Mouse (Mus musculus) hindbrain, embryonic 10.5 days (tissue): ENCODE measurements around the gene Zbtb7a. TPM values are rescaled to one million over a fixed set of nuclear protein-coding genes. Genes with fewer than 3 reads are reported as not detected.

Experiments
- DNase-seq: peaks from one replicate; pipeline ENCODE4 v3.0.0-alpha.2; 2017; ENCODE audit warnings: low spot score
- H3K27ac ChIP-seq: fragments of 300-500 bp; sonication (generic); 2 replicates; pipeline ENCODE4 v1.5.1; 2016; ENCODE audit warnings: mild to moderate bottlenecking, moderate library complexity
- H3K27me3 ChIP-seq: fragments of 300-500 bp; sonication (generic); 2 replicates; pipeline ENCODE4 v1.6.1; 2016; ENCODE audit warnings: mild to moderate bottlenecking; ENCODE audit not compliant: poor library complexity, insufficient read depth, severe bottlenecking
- H3K36me3 ChIP-seq: fragments of 300-500 bp; sonication (generic); 2 replicates; pipeline ENCODE4 v1.6.1; 2016; ENCODE audit warnings: mild to moderate bottlenecking, moderate library complexity
- H3K4me1 ChIP-seq: fragments of 300-500 bp; sonication (generic); replicated peaks from 2 replicates; pipeline ENCODE4 v1.6.1; 2016; ENCODE audit warnings: mild to moderate bottlenecking
- H3K4me3 ChIP-seq: fragments of 300-500 bp; sonication (generic); 2 replicates; pipeline ENCODE4 v1.5.1; 2016; ENCODE audit warnings: mild to moderate bottlenecking, moderate library complexity
- H3K9me3 ChIP-seq: fragments of 300-500 bp; sonication (generic); 2 replicates; pipeline ENCODE4 v1.6.1; 2016; ENCODE audit warnings: mild to moderate bottlenecking, moderate library complexity
- WGBS: fragments of 180-500 bp; shearing (Covaris S2); methylation state at CpG from one replicate; pipeline ENCODE4 v1.1.7; 2016; 5-methylcytosine and 5-hydroxymethylcytosine counted together
- polyA plus RNA-seq: library from polyadenylated mRNA; unstranded; fragments of >200 nt; fragmentation: Nextera tagmentation; extraction: Ambion mirVana; gene quantifications from 2 replicates; pipeline ENCODE4 v1.2.1, GENCODE M21; 2016

Zbtb7a gene
- polyA plus RNA-seq, 1 experiment from 2014 or later: 12.4 TPM

DNA sequence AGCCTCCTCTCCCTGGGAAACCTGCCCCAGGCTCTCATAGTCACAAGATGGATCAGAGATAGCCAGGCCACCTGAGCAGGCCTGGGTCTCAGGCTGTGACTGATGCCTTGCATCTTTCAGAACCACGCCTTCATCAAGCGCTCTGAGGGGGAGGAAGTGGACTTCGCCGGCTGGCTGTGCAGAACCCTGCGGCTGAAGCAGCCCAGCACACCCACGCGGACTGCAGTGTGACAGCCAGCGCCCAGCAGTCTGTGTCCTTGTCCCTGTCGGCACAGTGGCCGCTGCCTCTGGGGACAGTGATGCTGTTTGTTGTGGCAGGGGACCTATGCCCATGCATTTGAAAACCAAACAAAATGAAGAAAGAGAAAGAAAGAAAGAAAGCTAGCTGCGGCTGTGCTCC is 11.5 kb upstream of the Zbtb7a start:
- peaks cover 10% of the 10 kb centered on the region for H3K27me3 ChIP-seq
- WGBS: 87% methylated on average over 11 of the region's 11 CpGs
- no peak for DNase-seq
- H3K27ac ChIP-seq: no peak overlapping the region
- H3K36me3 ChIP-seq: peaks cover 64% of the 10 kb centered on the region
- no peaks in the 10 kb centered on the region for H3K9me3 ChIP-seq
- no peak overlapping the region for H3K4me3 ChIP-seq
- peaks cover 11% of the 10 kb centered on the region for H3K4me1 ChIP-seq

DNA sequence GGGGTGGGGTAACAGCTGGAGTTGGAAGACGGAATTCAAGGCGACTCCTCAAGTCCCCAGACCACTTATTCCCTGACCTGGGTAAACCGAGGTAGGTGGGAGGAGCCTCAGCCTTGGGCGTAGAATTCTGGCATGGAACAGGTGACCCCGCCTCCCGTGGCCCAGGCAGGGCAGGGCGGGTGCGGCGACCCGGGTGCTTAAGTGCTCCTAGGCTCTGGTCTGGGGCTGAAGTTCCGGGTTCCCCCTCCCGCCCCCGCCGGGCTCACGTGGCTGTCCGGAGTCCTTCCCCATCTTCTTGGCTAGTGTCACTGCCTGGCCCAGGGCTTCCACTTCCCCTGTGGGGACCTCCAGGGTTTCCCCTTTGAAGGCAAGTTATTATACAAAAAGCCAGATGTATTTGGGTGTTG is 836 bp upstream of the Zbtb7a start:
- Histone ChIP-seq H3K4me1 (peaks cover 42% of the 10 kb centered on the region), H3K27ac (no peak overlapping the region), H3K4me3 (peak overlapping the region; percentile 74; the same call in 1 of the 2 replicates), H3K36me3 (no peaks in the 10 kb centered on the region), H3K27me3 (peaks cover 64% of the 10 kb centered on the region), H3K9me3 (no peaks in the 10 kb centered on the region)
- no peak for DNase-seq
- WGBS: 4% methylated on average over 16 of the region's 16 CpGs

DNA sequence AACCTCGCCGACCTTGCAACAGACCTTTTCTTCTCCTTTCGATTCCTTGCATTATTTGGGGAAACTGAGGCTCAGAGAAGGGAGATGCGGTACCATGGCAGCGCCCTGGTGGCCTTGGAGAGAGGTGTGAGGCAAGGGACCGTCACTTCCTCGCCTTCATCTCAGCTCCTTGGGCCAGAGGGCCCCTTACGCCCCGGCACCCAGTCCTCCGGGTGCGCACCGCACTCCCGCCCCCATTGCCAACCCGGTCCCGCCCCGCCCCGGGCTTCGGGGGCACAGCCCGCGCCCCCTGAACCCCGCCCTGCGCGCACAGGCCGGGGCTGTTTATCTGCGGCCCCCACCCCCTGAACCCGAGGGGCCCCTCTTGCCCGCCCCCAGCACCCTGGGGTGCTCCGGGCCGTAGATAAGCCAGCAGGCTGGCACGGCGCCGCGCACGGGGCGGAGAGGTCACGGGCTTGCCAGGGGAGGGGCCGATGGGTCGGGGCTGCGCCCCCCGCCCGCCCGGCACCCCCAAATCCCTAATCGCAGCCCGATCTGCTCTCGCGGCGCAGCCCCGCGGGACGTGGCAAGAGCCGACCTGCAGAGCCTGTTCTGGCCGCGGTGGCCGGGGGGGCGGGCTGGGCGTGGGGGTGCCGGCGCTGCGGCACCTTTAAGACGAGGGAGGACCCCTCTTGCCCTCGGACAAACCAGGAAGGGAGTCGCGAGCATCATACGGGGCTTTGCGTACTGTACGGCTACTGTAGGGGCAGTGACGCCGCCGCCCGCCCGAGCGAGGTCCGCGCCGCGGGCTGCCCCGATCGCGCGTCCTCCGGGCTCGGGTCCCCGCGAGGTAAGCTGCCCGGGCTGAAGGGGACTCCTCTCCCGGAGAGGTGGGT is 1.0 kb downstream of the Zbtb7a start:
- Histone ChIP-seq H3K4me1 (peaks cover 54% of the 10 kb centered on the region), H3K9me3 (no peaks in the 10 kb centered on the region)

DNA sequence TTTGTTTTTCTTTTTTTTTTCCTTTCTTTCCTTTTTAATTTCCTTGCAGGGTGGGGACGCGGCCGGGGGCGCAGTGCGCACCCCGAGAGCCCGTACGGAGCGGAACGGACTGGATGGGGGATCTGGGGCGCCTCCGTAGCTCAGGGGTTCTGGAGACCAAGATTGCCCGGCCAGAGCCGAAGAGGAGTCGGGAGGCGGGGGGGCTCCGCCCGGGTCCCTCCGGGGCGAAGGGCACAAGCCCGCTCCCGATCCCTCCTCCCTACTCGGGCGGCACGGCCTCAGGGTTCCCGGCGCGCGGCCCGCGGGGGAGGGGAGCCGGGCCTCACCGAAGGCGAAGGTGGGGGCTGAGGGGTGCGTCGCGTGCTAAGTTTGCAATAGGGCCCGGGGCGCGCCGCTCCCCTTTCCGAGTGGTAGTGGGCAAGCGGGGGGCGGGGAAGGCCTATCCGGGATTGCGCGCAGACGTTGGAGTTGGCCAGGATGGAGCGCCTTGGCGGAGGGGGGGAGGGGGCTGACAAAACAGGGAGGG is 1.7 kb downstream of the Zbtb7a start:
- Histone ChIP-seq H3K4me3 (peak overlapping the region; percentile 74), H3K27me3 (peaks cover 42% of the 10 kb centered on the region), H3K27ac (peak overlapping the region; percentile 98), H3K9me3 (no peaks in the 10 kb centered on the region), H3K36me3 (no peaks in the 10 kb centered on the region; the same call in 1 of the 2 replicates), H3K4me1 (peaks cover 61% of the 10 kb centered on the region)
- no peak for DNase-seq
- under 1% methylated on average over 50 of the region's 50 CpGs for WGBS

More for the DNA sequence above, 1.0 kb downstream of the Zbtb7a start:
- DNase-seq: peak; percentile 68
- under 1% methylated on average over 86 of the region's 86 CpGs for WGBS
- Histone ChIP-seq H3K27me3 (peaks cover 46% of the 10 kb centered on the region), H3K4me3 (peak overlapping the region; percentile 74), H3K36me3 (no peaks in the 10 kb centered on the region; the same call in 1 of the 2 replicates), H3K27ac (peak overlapping the region; percentile 98)

DNA sequence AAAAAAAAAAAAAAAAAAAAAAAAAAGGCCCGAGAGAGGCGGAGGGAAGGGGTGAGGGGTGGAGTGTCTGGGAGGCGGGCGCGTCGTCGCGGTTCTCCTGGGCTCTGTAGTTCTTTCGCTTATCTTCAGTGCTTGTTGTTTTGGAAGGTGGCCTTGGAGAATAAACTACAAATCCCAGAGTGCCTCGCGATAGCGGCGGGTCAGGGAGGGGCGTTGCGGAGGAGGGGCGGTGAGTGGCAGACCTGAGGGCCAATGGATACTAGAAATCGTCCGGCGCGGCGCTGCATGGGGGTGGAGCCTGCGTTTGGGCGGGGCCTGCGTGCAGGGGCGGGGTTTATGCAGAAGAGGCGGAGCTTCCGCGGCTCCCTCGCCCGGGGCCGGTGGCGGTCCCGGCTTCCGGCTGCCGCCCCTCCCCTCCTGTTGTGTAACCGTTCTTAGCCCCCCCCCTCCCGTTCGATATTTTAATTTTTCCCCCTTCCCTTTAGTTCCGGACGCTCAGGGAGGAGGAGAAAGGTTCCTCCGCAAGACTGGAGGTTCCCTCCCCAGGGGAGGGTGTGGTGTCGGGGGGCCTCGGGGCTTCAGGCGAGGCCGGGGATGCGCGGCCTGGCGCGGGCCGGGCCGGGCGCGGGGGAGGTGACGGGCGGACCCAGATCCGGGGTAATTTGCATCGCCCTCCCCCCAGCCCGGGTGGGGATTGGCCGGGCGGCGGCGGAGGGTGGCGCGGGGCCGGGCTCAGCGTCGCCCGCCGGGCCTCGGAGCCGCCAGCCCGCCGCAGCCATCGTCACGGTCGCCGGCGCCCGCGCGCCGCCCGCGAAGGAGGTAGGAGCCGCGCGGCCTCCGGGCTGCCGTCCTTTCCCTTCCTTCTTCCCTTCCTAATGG is 2.5 kb downstream of the Zbtb7a start:
- Histone ChIP-seq H3K4me1 (peaks cover 68% of the 10 kb centered on the region), H3K27me3 (peaks cover 35% of the 10 kb centered on the region)
- under 1% methylated on average over 88 of the region's 89 CpGs for WGBS

DNA sequence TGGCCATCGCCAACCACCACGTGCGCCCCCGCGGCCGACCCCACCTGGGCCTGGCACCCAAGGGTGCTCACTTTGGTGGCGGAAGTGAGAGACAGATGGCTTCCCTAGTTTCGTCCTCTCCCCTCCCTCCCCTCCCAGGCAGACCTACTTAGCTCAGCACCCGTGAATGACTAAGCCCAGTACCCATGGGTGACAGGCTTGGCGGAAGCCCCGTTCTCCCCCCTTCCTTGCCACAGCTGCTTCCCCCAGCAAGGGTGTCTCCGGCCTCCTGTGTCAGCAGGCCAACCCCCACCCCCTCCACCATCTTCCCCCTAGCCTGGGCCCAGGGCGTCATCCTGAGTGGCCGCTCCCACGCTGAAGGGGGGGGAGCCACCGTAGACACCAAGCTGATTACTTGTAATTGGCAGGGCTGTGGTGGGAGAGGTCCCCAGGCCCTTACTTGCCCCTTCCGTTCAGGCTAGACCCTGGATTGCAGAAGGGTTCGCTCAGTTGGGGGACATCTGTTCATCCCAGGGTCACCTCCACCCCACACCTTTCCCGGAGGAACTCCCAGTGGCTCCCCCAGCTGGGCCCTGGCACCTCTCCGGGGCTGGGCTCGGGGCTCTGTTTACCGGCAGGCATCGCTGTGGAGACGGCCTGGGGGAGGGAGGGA is 3.2 kb downstream of the Zbtb7a start:
- peaks cover 9% of the 10 kb centered on the region for H3K36me3 ChIP-seq
- 0% methylated on average over 24 of the region's 24 CpGs for whole genome bisulfite sequencing
- no peaks in the 10 kb centered on the region for H3K9me3 ChIP-seq
- H3K4me3 ChIP-seq: peak overlapping the region; percentile 74
- peak overlapping the region; percentile 98 for H3K27ac ChIP-seq
- H3K4me1 ChIP-seq: peaks cover 75% of the 10 kb centered on the region
- DNase-seq: peak; percentile 52
- H3K27me3 ChIP-seq: peaks cover 29% of the 10 kb centered on the region

More for the DNA sequence above, 2.5 kb downstream of the Zbtb7a start:
- Histone ChIP-seq H3K27ac (peak overlapping the region; percentile 98), H3K36me3 (peaks cover 2% of the 10 kb centered on the region), H3K9me3 (no peaks in the 10 kb centered on the region), H3K4me3 (peak overlapping the region; percentile 74)
- DNase-seq: peak; percentile 100

DNA sequence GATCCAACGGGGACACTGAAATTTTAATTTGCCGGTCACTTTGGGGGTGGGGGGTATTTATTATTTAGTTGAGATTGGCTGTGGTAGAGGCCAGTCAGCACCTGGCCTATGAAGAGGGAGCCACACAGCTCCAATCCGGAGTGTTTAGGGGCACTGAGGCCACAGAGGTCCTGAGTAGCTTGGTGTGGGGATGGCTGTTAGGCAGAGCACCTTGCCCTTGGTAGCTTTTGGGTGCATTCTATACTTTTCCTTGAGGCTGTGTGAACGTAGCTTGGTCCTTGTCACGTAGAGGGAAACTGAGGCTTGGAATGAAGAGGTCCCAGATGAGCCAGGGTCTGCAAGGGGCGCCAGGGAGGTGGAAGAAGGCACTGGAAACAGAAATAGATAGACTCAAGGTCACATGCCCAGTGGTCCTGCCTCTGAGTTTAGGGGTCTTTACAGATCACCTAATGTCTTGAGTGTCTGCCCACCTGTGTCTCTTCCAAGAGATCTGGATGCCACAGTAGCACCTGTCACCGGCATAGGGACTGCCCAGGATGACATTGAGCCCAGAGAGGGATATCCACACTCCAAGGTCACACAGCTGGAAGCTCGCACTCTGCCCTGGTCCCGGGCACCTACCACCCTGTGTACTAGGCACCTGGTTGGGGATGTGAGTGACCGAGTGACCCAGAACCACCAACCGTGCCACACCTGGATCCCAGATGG is 4.0 kb downstream of the Zbtb7a start:
- Histone ChIP-seq H3K4me3 (peak overlapping the region; percentile 74), H3K27me3 (peaks cover 22% of the 10 kb centered on the region), H3K9me3 (no peaks in the 10 kb centered on the region), H3K4me1 (peaks cover 79% of the 10 kb centered on the region), H3K36me3 (peaks cover 16% of the 10 kb centered on the region), H3K27ac (peak overlapping the region; percentile 98)
- DNase-seq: no peak
- WGBS: 62% methylated on average over 11 of the region's 11 CpGs

DNA sequence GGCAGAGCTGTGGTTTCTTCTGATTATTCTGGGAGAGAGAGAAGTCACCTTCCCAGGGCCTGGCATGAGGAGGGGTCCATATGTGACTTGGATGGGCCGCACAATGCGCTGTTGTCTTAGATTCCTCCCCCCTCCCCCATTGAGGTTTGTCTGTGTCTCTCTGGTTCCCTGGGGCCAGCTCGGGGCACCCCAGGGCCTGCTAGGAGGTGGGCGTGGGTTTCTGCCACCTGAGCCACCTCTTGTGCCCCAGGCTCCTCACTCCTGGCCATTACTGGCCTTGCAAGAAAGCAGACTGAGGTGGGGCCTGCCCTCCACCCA is 4.5 kb downstream of the Zbtb7a start:
- peaks cover 16% of the 10 kb centered on the region for H3K27me3 ChIP-seq
- H3K27ac ChIP-seq: peak overlapping the region; percentile 98
- peaks cover 74% of the 10 kb centered on the region for H3K4me1 ChIP-seq
- H3K9me3 ChIP-seq: no peaks in the 10 kb centered on the region
- H3K4me3 ChIP-seq: peak overlapping the region; percentile 74
- peaks cover 21% of the 10 kb centered on the region for H3K36me3 ChIP-seq
- 67% methylated on average over 4 of the region's 4 CpGs for WGBS
- no peak for DNase-seq

DNA sequence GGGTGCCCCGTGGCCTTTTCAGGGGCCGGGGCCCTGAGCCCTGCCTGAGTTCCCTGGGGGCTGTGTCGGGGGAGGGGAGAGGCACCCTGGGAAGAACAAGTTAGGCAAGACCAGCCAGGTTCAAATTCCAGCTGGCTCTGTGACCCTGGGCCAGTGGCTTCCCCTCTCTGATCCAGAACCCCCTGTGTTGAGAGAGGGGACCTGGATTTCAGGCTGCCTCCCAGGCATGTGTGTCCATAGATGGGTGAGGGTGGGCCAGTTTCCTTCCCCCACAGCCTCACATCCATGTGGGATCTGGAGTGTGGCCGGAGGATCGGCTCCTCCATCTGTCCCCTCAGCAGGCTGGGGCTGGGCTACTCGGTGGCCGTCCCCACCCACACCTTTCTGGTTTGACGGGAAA is 5.0 kb downstream of the Zbtb7a start:
- peak overlapping the region; percentile 98 for H3K27ac ChIP-seq
- H3K36me3 ChIP-seq: peaks cover 27% of the 10 kb centered on the region
- no peaks in the 10 kb centered on the region for H3K9me3 ChIP-seq
- no peak for DNase-seq
- H3K4me1 ChIP-seq: peaks cover 76% of the 10 kb centered on the region
- H3K4me3 ChIP-seq: peak overlapping the region; percentile 74
- peaks cover 11% of the 10 kb centered on the region for H3K27me3 ChIP-seq
- 58% methylated on average over 8 of the region's 8 CpGs for WGBS

DNA sequence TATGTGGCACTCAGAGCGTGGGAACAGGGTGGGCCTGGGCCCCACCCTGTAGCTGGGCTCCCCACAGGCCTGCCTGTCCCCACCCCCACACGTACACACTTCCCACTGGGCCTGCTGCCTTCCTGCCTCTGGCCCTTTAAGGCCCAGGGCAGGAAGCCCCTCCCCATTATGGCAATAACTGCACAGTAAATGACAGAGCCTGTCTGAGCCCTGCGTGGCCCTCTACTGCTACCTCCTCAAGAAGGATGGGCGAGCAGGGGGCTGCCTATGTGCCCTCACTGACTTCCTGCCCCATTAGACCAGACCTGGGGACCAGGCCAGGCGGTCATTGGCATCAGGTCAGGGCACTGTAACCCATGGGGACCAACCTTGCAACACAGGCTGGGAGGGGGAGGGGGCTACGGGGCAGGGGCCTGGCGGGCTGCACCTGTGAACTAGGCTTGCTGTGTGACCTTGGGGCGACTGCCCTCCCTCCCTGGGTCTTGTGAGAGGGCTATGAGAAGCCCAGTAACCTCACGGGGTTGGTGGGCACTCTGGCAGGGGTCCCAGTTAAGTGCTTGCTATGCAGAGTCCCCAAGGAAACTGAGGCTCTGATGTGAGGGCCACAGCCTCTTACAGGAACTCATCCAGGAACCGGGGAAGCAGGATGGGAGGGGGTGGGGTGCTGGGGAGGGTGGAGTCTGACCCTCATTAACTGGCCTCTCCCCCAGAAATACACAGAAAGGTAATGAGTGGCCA is 5.9 kb downstream of the Zbtb7a start:
- peaks cover 35% of the 10 kb centered on the region for H3K36me3 ChIP-seq
- H3K27ac ChIP-seq: peak overlapping the region; percentile 98
- H3K4me1 ChIP-seq: peaks cover 72% of the 10 kb centered on the region
- peaks cover 2% of the 10 kb centered on the region for H3K27me3 ChIP-seq
- WGBS: 78% methylated on average over 10 of the region's 10 CpGs
- no peaks in the 10 kb centered on the region for H3K9me3 ChIP-seq
- no peak for DNase-seq
- peak overlapping the region; percentile 74 for H3K4me3 ChIP-seq

DNA sequence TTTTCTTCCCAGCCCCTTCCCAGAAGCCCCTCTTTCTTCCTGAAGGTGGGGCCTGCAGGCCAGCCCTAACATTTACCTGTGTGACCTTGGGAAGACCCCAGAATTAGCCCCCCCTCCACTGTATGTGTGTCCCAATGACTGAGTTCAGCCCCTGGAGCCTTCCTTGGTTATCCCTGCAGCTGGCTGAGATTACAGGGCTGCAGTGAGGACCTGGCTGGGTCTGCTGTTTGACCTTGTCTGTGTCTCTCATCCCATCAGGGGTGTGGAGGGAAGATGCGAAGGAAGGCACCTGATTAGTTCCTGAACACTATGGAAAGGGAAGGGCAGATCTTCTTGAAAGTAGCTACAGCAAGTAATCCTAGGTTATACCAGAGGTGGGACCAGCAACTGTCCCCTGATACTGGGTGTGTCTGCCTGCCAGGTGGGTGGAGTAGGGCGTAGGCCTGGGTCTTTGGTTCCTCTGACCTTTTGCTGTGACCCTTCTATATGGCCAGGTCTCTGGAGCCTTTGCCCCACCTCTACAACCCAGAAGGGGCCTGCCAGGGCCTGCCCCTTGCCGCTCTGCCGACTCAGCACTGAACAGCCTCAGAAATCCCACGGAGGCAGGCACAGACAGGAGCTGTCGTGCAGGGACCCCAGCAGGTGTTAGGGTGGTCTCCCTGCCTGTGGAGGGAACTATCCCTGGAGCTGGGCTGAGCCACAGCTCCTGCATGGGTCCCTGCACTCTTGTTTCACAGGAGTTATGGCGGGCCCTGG is 6.6 kb downstream of the Zbtb7a start:
- peak overlapping the region; percentile 98; the same call in 1 of the 2 replicates for H3K27ac ChIP-seq

More for the DNA sequence above, 6.6 kb downstream of the Zbtb7a start:
- Histone ChIP-seq H3K9me3 (no peaks in the 10 kb centered on the region), H3K27me3 (no peaks in the 10 kb centered on the region), H3K4me1 (peaks cover 70% of the 10 kb centered on the region), H3K4me3 (peak overlapping the region; percentile 74), H3K36me3 (peaks cover 43% of the 10 kb centered on the region)
- 73% methylated on average over 7 of the region's 7 CpGs for WGBS
- no peak for DNase-seq
